Mouse (Mus musculus) liver, embryonic 16.5 days (tissue): Measurements from ENCODE around the gene Fbp1. TPM values are rescaled to one million over a fixed set of nuclear protein-coding genes. Genes with fewer than 3 reads are reported as not detected.
A peak's percentile ranks its signal among the peaks of the same experiment; 100 is the strongest.
"Not testable (repeated sequence)": the region's sequence is repeated elsewhere in the genome, so short reads cannot be mapped to it uniquely, and the experiment has no call there.

Experiments used
- ATAC-seq: fragments of 200-750 bp; cut with Nextera tagmentation; 2 replicates; pipeline ENCODE4 v1.8.0; 2017; ENCODE audit warnings: low read depth, mild to moderate bottlenecking, moderate number of reproducible peaks, moderate library complexity
- H3K27ac ChIP-seq: fragments of 300-500 bp; sonication (generic); 2 replicates; pipeline ENCODE4 v1.5.1; 2014; ENCODE audit warnings: mild to moderate bottlenecking, low read length
- H3K27me3 ChIP-seq: fragments of 300-500 bp; sonication (generic); 2 replicates; pipeline ENCODE4 v1.6.1; 2014; ENCODE audit warnings: low read depth, low read length, mixed read lengths; ENCODE audit not compliant: control insufficient read depth, insufficient read depth
- H3K36me3 ChIP-seq: fragments of 300-500 bp; sonication (generic); 2 replicates; pipeline ENCODE4 v1.6.1; 2014; ENCODE audit warnings: mild to moderate bottlenecking; ENCODE audit not compliant: control insufficient read depth, insufficient read depth
- H3K4me1 ChIP-seq: fragments of 300-500 bp; sonication (generic); 2 replicates; pipeline ENCODE4 v1.6.1; 2014; ENCODE audit warnings: low read depth, low read length, mixed read lengths; ENCODE audit not compliant: control insufficient read depth
- H3K4me2 ChIP-seq: fragments of 300-500 bp; sonication (generic); 2 replicates; pipeline ENCODE4 v1.6.1; 2014; ENCODE audit warnings: low read depth, low read length, mixed read lengths
- H3K4me3 ChIP-seq: fragments of 300-500 bp; sonication (generic); 2 replicates; pipeline ENCODE4 v1.5.1; 2014; ENCODE audit warnings: low read depth, mild to moderate bottlenecking, low read length
- H3K9ac ChIP-seq: fragments of 300-500 bp; sonication (generic); 2 replicates; pipeline ENCODE4 v1.6.1; 2014; ENCODE audit warnings: low read depth, low read length
- H3K9me3 ChIP-seq: fragments of 300-500 bp; sonication (generic); replicated peaks from 2 replicates; pipeline ENCODE4 v1.6.1; 2016; ENCODE audit warnings: low read length; ENCODE audit not compliant: control insufficient read depth
- WGBS: fragments of 180-500 bp; shearing (Covaris S2); extraction: QIAGEN DNeasy Blood & Tissue Kit; methylation state at CpG from one replicate; pipeline ENCODE4 v1.1.7; 2014; ENCODE audit not compliant: insufficient replicate concordance; 5-methylcytosine and 5-hydroxymethylcytosine counted together
- polyA plus RNA-seq: library from polyadenylated mRNA; unstranded; fragments of >200 nt; fragmentation: Nextera tagmentation; extraction: Ambion mirVana; gene quantifications from 2 replicates; pipeline ENCODE4 v1.2.1, GENCODE M21; 2015

Gene Fbp1
- 105 and 149 TPM in 2 replicates for polyA plus RNA-seq

DNA sequence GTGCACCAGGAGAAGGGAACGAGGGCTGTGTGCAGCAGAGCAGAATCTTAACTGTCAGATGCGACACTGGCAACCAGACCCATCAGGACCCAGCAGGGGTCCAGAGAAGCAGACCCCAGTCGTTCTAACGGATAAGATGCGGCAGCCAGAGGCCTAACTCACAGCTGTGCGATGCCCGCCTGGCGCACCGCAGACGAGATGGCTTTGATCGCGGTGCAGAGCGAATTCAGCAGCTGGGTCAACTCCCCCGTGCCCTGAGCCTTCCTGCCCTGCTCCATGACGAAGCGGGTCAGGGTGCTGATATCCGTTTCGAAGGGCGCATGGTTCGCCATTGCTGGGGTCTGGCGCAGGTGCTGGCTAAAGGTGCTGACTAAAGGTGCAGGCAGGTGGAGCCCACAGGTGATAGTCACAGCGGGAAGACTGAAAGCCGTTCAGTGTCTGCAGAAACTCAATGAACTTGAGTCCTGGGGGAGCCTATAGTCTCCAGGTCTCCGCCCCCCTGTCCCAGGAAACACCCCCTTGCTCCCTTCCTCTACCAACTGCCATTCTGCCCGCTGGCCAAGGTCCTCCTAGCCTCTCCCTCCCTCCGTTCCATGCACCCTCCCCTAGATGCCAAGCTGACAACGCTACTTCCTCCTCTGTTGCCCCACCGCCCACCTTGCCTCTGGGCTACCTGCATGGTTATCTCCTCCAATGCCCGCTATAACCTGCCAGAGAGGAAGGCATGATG, at the start of gene Fbp1:
Gene Fbp1, minus strand, starts transcription at position 571 of the 730 bp plus-strand sequence.
- peak; percentile 78 for ATAC-seq
- H3K27me3 ChIP-seq, result no peaks in the 10 kb centered on the region; the same call in 1 of the 2 replicates
- no peaks in the 10 kb centered on the region for H3K36me3 ChIP-seq
- 7% methylated on average over 29 of the region's 29 CpGs for WGBS
- no peaks in the 10 kb centered on the region for H3K4me1 ChIP-seq
- peak within 1 kb of the TSS; percentile 50 for H3K4me3 ChIP-seq
- H3K9me3 ChIP-seq, result no peaks in the 10 kb centered on the region
- H3K4me2 ChIP-seq, result peak within 1 kb of the TSS; percentile 24
- no peak within 1 kb of the TSS for H3K27ac ChIP-seq
- H3K9ac ChIP-seq, result peak within 1 kb of the TSS; percentile 40; the same call in 1 of the 2 replicates

DNA sequence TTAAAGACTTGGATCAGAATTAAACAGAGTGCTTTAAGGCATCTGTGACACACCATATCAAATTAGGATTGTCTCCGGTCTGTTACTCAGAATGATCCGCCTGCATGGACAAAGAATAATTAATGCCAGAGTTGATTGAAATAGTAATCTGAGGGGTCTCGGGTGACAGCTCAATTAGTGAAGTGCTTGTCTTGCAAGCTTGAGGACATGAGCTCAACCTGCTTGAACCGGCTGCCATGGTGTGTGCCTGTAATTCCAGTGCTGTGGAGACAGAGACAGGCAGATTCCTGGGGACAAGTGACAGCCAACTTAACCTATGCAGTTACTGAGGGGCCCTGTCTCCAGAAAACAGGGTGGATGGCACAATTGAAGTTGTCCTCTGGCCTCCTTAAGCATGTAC, 44.4 kb upstream of the Fbp1 start:
- H3K4me3 ChIP-seq, result no peak overlapping the region
- no peak overlapping the region for H3K27ac ChIP-seq
- no peaks in the 10 kb centered on the region for H3K4me1 ChIP-seq
- ATAC-seq, result no peak
- H3K27me3 ChIP-seq, result no peaks in the 10 kb centered on the region
- no peak overlapping the region for H3K4me2 ChIP-seq
- no peak overlapping the region for H3K9ac ChIP-seq
- no peaks in the 10 kb centered on the region for H3K36me3 ChIP-seq
- 72% methylated on average over 4 of the region's 4 CpGs for WGBS
- no peaks in the 10 kb centered on the region for H3K9me3 ChIP-seq

GRCm38 (mm10) chr13:62929766-62930389, 41.8 kb upstream of the Fbp1 start:
- Histone ChIP-seq H3K36me3 (no peaks in the 10 kb centered on the region), H3K27ac (no peak overlapping the region), H3K9me3 (no peaks in the 10 kb centered on the region), H3K9ac (no peak overlapping the region), H3K4me2 (no peak overlapping the region), H3K27me3 (no peaks in the 10 kb centered on the region), H3K4me1 (no peaks in the 10 kb centered on the region), H3K4me3 (no peak overlapping the region)
- WGBS, result 70% methylated on average over 9 of the region's 9 CpGs
- no peak for ATAC-seq

DNA sequence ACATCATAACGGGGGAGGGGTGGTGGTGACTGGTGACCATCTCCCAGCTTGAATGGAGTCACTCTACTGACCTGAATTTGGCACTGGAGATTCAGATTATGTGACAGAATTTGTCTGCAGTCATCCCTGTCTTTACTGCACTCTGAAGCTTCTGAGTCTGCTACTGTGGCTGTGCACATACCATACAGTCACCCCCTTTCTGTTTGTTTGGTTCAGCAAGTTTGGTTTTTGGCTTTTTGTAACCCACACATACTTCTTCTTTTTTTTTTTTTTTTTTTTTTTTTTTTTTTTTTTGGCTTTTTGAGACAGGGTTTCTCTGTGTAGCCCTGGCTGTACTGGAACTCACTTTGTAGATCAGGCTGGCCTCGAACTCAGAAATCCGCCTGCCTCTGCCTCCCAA, 41.1 kb upstream of the Fbp1 start:
- WGBS, result 50% methylated on average over 3 of the region's 3 CpGs
- H3K27me3 ChIP-seq, H3K4me2 ChIP-seq, H3K9ac ChIP-seq, H3K36me3 ChIP-seq, ATAC-seq, H3K27ac ChIP-seq, H3K9me3 ChIP-seq, H3K4me1 ChIP-seq, H3K4me3 ChIP-seq: not testable (repeated sequence)

DNA sequence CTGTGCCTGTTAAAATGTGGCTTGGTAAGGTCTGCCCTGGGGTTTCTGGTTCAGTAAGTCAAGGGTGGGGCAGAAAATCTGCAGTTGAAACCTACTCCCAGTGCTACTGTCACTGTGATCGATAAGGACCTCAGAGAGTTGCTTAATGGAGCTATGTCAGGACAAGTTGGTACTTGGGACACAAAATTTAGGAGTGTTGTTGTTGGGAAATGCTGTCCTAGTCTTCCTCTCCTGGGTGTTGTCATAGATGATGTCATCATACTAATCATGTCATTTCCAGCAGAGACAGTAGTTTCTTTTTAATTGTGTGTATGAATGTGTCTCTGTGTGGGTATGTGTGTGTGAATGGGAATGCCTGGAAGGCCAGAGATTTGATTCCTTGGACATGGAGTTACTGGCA, 39.4 kb upstream of the Fbp1 start:
- WGBS, result 42% methylated on average over 1 of the region's 1 CpGs
- Histone ChIP-seq H3K9ac (no peak overlapping the region), H3K4me1 (no peaks in the 10 kb centered on the region), H3K4me3 (no peak overlapping the region), H3K36me3 (no peaks in the 10 kb centered on the region), H3K27ac (no peak overlapping the region), H3K4me2 (no peak overlapping the region), H3K9me3 (no peaks in the 10 kb centered on the region), H3K27me3 (no peaks in the 10 kb centered on the region)
- no peak for ATAC-seq

DNA sequence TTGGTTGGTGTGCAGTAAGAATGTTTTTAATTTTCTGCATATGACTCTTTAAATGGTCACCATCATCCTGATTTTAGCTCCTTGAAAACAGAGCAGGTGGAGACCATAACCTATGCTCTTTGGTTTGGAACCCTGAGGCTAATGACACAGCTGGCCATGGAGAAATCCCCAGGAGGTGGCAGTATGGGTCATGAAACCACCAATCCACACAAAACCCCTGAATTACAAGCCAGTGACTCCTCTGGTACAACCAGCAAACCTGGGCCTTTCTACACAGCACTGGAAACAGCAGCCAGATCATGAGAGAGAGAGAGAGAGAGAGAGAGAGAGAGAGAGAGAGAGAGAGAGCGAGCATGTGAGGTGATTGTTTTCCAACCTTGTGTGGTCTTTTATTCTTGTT, 38.4 kb upstream of the Fbp1 start:
- H3K27ac ChIP-seq, result no peak overlapping the region
- H3K4me2 ChIP-seq, result no peak overlapping the region
- 54% methylated on average over 1 of the region's 1 CpGs for WGBS
- H3K4me3 ChIP-seq, result no peak overlapping the region
- no peaks in the 10 kb centered on the region for H3K9me3 ChIP-seq
- no peaks in the 10 kb centered on the region for H3K4me1 ChIP-seq
- H3K27me3 ChIP-seq, result no peaks in the 10 kb centered on the region
- H3K9ac ChIP-seq, result no peak overlapping the region
- ATAC-seq, result peak; percentile 51; the same call in 1 of the 2 replicates
- no peaks in the 10 kb centered on the region for H3K36me3 ChIP-seq

- Histone ChIP-seq H3K4me3 (no peak overlapping the region), H3K4me2 (no peak overlapping the region), H3K27ac (no peak overlapping the region), H3K4me1 (no peaks in the 10 kb centered on the region), H3K27me3 (no peaks in the 10 kb centered on the region), H3K9ac (no peak overlapping the region), H3K9me3 (no peaks in the 10 kb centered on the region), H3K36me3 (no peaks in the 10 kb centered on the region)
- 77% methylated on average over 8 of the region's 8 CpGs for WGBS
- ATAC-seq, result no peak
These were observed 35.1 kb upstream of the Fbp1 start for GRCm38 (mm10) chr13:62923182-62923581.

DNA sequence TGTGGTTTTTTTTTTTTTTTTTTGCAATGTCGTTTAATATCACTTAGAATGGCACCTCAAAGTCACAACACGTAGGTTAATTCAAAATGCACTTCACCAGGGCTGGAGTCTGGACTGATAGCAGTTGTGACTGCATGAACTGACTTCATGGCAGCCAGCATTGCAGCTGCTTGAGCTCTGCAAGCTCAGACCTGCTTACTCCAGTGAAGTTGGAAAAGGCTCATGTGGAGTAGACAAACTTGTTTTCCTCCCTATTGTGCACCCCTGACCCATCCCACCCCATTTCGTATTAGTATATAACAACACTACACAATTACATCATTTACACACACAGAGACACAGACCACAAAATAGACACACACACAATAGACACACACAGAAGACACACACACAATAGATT, 34.6 kb upstream of the Fbp1 start:
- Histone ChIP-seq H3K4me1 (no peaks in the 10 kb centered on the region), H3K36me3 (no peaks in the 10 kb centered on the region), H3K27ac (no peak overlapping the region), H3K4me3 (no peak overlapping the region), H3K9me3 (no peaks in the 10 kb centered on the region), H3K9ac (no peak overlapping the region), H3K27me3 (no peaks in the 10 kb centered on the region), H3K4me2 (no peak overlapping the region)
- WGBS, result 58% methylated on average over 3 of the region's 3 CpGs
- no peak for ATAC-seq

DNA sequence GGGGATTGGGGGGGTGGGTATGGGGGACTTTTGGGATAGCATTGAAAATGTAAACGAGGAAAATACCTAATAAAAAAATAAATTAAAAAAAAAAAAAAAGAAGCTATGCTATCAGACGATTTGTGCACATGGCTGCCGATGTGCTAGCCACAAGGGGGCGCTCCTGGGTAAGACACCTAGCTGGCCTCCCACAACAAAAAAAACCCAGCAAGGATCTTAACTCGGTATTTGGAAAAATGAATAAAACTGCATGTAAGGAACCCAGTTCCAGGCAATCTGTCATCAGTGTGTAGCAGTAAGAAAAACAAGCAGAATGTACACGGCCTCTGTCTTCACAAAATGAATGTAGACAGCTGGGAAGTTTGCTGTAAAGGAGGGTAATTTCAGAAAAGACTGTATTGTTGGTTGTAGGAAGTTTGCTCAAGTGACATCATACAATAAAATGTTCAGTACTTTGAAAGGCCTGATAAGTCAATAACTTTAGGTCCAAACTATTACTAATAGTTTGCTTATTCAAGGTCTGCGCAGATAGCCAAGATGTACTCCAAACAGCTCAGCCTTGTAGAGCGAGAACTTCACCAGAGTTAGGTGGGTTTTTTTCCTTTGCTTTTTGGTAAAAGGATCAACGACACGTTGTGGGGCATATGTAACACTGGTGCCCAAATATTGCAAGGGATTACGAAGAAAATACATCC, 31.7 kb upstream of the Fbp1 start:
- H3K4me3 ChIP-seq, result no peak overlapping the region
- H3K36me3 ChIP-seq, result no peaks in the 10 kb centered on the region
- no peak for ATAC-seq
- no peak overlapping the region for H3K27ac ChIP-seq
- 28% methylated on average over 11 of the region's 11 CpGs for WGBS
- H3K4me1 ChIP-seq, result no peaks in the 10 kb centered on the region; the same call in 1 of the 2 replicates
- H3K9me3 ChIP-seq, result no peaks in the 10 kb centered on the region
- H3K27me3 ChIP-seq, result no peaks in the 10 kb centered on the region
- H3K9ac ChIP-seq, result no peak overlapping the region
- H3K4me2 ChIP-seq, result no peak overlapping the region
